Mouse (Mus musculus): ENCODE data around the gene Camta2. TPM values are rescaled to one million over a fixed set of nuclear protein-coding genes. Genes with fewer than 3 reads are reported as not detected.
A peak's percentile ranks its signal among the peaks of the same experiment; 100 is the strongest.

The Camta2 gene
- total and polyA plus RNA-seq, 2 experiments = 2.3 to 16.9 TPM

DNA sequence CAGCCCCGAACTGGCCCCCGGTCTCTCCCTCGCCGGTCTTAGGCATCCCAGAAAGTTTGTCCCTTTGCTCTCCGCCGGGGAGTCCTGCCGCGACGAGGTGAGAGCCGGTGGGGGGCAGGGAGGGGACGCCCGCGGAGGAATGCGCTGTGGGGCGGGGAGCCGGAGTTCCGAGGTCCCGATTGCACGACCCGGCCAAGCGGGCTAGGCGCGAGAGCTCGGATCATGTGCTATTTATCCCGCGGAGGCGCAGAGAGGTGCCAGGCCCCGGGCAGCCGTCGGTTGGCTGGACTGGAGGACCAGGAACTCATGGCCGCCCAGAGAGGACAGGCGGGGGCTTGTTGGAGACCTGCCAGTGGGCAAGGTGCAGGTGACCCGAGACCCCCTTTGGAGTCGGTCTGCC, 12.7 kb upstream of the Camta2 start:
- H3K4me1 ChIP-seq (ENCODE audit: control insufficient read depth, insufficient read depth, low read length) = peaks cover 16% of the 10 kb centered on the region
- peak overlapping the region; percentile 96 for H3K9ac ChIP-seq (ENCODE audit: low read depth, low read length)
- H3K27me3 ChIP-seq (ENCODE audit: control insufficient read depth, insufficient read depth, low read length) = no peaks in the 10 kb centered on the region
- H3K27ac ChIP-seq (replicated peaks; ENCODE audit: insufficient read depth, low read depth, low read length) = peak overlapping the region; percentile 98
- H3K4me3 ChIP-seq (ENCODE audit: insufficient read depth, low read depth, low read length) = peak overlapping the region; percentile 85
- peaks cover 17% of the 10 kb centered on the region for H3K79me2 ChIP-seq (ENCODE audit: control insufficient read depth, insufficient read depth, low read length)
- no peak for TF ChIP-seq CTCF (IDR thresholded peaks at IDR 0.05; ENCODE audit: low read depth, low read length)
- TF ChIP-seq POLR2A (IDR thresholded peaks at IDR 0.05; ENCODE audit: extremely low read depth, insufficient read depth, low read length) = peak; percentile 49; the same call in 1 of the 2 replicates
- peaks cover 14% of the 10 kb centered on the region for H3K36me3 ChIP-seq (ENCODE audit: control insufficient read depth, insufficient read depth, low read length)
- peak; percentile 67 for DNase-seq (ENCODE audit: extremely low read depth, low read depth, low spot score)
- under 1% methylated on average over 34 of the region's 34 CpGs for WGBS

DNA sequence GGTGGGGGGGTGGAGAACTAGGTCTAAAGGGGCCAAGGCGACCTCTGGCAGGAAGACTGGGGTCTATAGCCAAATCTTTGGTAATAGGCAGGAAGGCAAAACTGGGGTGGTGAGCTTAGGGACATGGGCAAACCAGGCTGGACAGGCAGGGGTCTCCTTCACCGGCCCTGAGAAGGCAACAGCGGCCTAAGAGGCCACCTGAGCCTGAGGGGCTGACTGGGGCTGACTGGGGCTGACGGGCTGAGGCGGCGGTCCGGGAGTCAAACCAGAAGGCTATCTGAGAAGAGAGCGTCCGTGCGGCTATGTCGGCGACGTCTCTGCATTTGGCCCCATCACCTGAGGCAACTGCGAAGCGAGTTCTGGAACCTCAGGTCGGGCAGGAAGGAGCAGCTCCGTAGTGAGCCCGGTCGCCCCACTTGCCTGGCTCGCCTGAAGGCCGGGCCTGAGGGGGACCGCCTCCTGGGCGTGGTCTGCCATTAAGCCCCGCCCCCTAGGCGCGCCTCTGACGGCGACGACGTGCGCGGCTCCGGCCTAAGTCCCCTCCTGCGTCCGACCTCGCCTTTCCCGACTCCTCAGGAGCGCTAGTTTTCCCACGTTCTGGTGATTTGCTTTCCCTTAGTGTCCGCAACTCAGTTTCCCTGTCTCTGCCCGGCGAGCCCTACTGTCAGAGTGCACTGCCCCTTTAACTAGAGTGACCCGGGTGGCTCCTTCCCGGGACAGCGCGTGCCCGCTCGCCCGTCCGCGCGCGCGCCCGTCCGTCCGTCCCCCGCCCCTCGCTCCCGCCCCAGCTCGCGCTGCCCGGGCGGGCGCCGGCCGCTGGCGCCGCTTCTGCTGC, 12.0 kb upstream of the Camta2 start, which contains the start of the genes Inca1 and Kif1c:
Inca1 (minus strand) TSS at position 434 of the 835 bp plus-strand sequence.
Kif1c (plus strand) TSS at position 827 of the 835 bp plus-strand sequence.
- TF ChIP-seq CTCF (IDR thresholded peaks at IDR 0.05; ENCODE audit: low read depth, low read length) (no peak), POLR2A (IDR thresholded peaks at IDR 0.05; ENCODE audit: extremely low read depth, insufficient read depth, low read length) (peak; percentile 96)
- under 1% methylated on average over 69 of the region's 69 CpGs for WGBS
- Histone ChIP-seq H3K27me3 (ENCODE audit: control insufficient read depth, insufficient read depth, low read length) (no peaks in the 10 kb centered on the region), H3K36me3 (ENCODE audit: control insufficient read depth, insufficient read depth, low read length) (peaks cover 10% of the 10 kb centered on the region), H3K27ac (replicated peaks; ENCODE audit: insufficient read depth, low read depth, low read length) (peak within 1 kb of the TSS; percentile 98), H3K4me3 (ENCODE audit: insufficient read depth, low read depth, low read length) (peak within 1 kb of the TSS; percentile 85), H3K9ac (ENCODE audit: low read depth, low read length) (peak within 1 kb of the TSS; percentile 96), H3K4me1 (ENCODE audit: control insufficient read depth, insufficient read depth, low read length) (peaks cover 16% of the 10 kb centered on the region), H3K79me2 (ENCODE audit: control insufficient read depth, insufficient read depth, low read length) (peaks cover 17% of the 10 kb centered on the region)
- peak; percentile 84 for DNase-seq (ENCODE audit: extremely low read depth, low read depth, low spot score)

DNA sequence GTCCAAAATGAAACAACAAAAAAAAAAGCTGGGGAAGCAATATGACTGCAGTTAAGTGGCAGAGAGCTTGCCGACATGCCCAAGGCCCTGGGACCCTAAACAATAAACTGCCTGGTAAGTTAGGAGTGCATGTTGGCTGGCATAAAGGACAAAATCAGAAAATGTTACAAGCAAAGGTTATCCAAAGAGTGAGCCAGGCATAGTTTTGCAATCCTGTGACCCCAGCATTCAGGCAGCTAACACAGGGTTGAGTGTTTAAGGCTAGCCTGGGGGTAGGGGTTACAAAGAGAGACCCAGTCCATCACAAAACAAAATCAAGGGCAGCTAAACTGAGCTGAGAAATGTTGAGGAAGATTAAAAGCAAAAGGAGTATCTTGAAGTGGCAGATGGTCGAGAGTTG, 11.1 kb upstream of the Camta2 start:
- Histone ChIP-seq H3K9ac (ENCODE audit: low read depth, low read length) (peak overlapping the region; percentile 71), H3K79me2 (ENCODE audit: control insufficient read depth, insufficient read depth, low read length) (peaks cover 17% of the 10 kb centered on the region), H3K27me3 (ENCODE audit: control insufficient read depth, insufficient read depth, low read length) (no peaks in the 10 kb centered on the region), H3K27ac (replicated peaks; ENCODE audit: insufficient read depth, low read depth, low read length) (peak overlapping the region; percentile 77), H3K4me1 (ENCODE audit: control insufficient read depth, insufficient read depth, low read length) (peaks cover 16% of the 10 kb centered on the region), H3K4me3 (ENCODE audit: insufficient read depth, low read depth, low read length) (peak overlapping the region; percentile 36), H3K36me3 (ENCODE audit: control insufficient read depth, insufficient read depth, low read length) (peaks cover 4% of the 10 kb centered on the region)
- DNase-seq (ENCODE audit: extremely low read depth, low read depth, low spot score) = peak; percentile 90
- WGBS = 25% methylated on average over 2 of the region's 2 CpGs
- no peak for TF ChIP-seq POLR2A (IDR thresholded peaks at IDR 0.05; ENCODE audit: extremely low read depth, insufficient read depth, low read length)
- TF ChIP-seq CTCF (IDR thresholded peaks at IDR 0.05; ENCODE audit: low read depth, low read length) = no peak

- Histone ChIP-seq H3K4me1 (ENCODE audit: control insufficient read depth, insufficient read depth, low read length) (peaks cover 5% of the 10 kb centered on the region), H3K27me3 (ENCODE audit: control insufficient read depth, insufficient read depth, low read length) (no peaks in the 10 kb centered on the region), H3K4me3 (ENCODE audit: insufficient read depth, low read depth, low read length) (no peak overlapping the region), H3K36me3 (ENCODE audit: control insufficient read depth, insufficient read depth, low read length) (no peaks in the 10 kb centered on the region), H3K27ac (replicated peaks; ENCODE audit: insufficient read depth, low read depth, low read length) (no peak overlapping the region), H3K9ac (ENCODE audit: low read depth, low read length) (no peak overlapping the region), H3K79me2 (ENCODE audit: control insufficient read depth, insufficient read depth, low read length) (peaks cover 15% of the 10 kb centered on the region)
- TF ChIP-seq CTCF (IDR thresholded peaks at IDR 0.05; ENCODE audit: low read depth, low read length) (no peak), POLR2A (IDR thresholded peaks at IDR 0.05; ENCODE audit: extremely low read depth, insufficient read depth, low read length) (no peak)
- WGBS = 76% methylated on average over 3 of the region's 3 CpGs
- no peak for DNase-seq (ENCODE audit: extremely low read depth, low read depth, low spot score)
Observed at GRCm38 (mm10) chr11:70697376-70697775, 9.5 kb upstream of the Camta2 start.

DNA sequence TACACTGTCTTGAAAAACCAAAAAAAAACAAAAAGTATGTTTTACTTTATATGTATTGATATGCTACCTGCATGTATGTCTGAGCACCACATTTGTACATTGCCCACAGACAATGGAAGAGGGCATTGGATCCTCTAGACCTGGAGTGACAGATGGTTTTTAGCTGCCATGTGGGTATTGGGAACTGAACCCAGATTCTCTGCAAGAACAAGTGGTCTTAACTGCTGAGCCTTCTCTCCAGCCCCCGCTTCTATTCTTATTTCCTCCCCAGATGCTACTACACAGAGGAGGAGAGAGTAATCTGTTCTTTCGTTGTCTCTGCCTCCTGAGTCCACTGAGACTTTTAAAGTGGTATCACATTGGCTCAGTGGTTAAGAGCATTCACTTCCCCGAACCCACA, 5.6 kb upstream of the Camta2 start:
- no peak for DNase-seq (ENCODE audit: extremely low read depth, low read depth, low spot score)
- H3K36me3 ChIP-seq (ENCODE audit: control insufficient read depth, insufficient read depth, low read length) = no peaks in the 10 kb centered on the region
- TF ChIP-seq POLR2A (IDR thresholded peaks at IDR 0.05; ENCODE audit: extremely low read depth, insufficient read depth, low read length) (no peak), CTCF (IDR thresholded peaks at IDR 0.05; ENCODE audit: low read depth, low read length) (no peak)
- no peaks in the 10 kb centered on the region for H3K27me3 ChIP-seq (ENCODE audit: control insufficient read depth, insufficient read depth, low read length)
- H3K4me1 ChIP-seq (ENCODE audit: control insufficient read depth, insufficient read depth, low read length) = 0 out of 2 replicates have a peak, but pooled peaks cover 2% of the 10 kb centered on the region
- no peak overlapping the region for H3K4me3 ChIP-seq (ENCODE audit: insufficient read depth, low read depth, low read length)
- H3K79me2 ChIP-seq (ENCODE audit: control insufficient read depth, insufficient read depth, low read length) = no peaks in the 10 kb centered on the region
- H3K9ac ChIP-seq (ENCODE audit: low read depth, low read length) = no peak overlapping the region
- WGBS = 83% methylated on average over 3 of the region's 3 CpGs
- no peak overlapping the region for H3K27ac ChIP-seq (replicated peaks; ENCODE audit: insufficient read depth, low read depth, low read length)

- H3K79me2 ChIP-seq (ENCODE audit: control insufficient read depth, insufficient read depth, low read length) = no peaks in the 10 kb centered on the region
- no peak for DNase-seq (ENCODE audit: extremely low read depth, low read depth, low spot score)
- H3K4me1 ChIP-seq (ENCODE audit: control insufficient read depth, insufficient read depth, low read length) = 0 out of 2 replicates have a peak, but pooled peaks cover 5% of the 10 kb centered on the region
- H3K9ac ChIP-seq (ENCODE audit: low read depth, low read length) = no peak overlapping the region
- H3K27me3 ChIP-seq (ENCODE audit: control insufficient read depth, insufficient read depth, low read length) = no peaks in the 10 kb centered on the region
- TF ChIP-seq POLR2A (IDR thresholded peaks at IDR 0.05; ENCODE audit: extremely low read depth, insufficient read depth, low read length) (no peak), CTCF (IDR thresholded peaks at IDR 0.05; ENCODE audit: low read depth, low read length) (no peak)
- H3K4me3 ChIP-seq (ENCODE audit: insufficient read depth, low read depth, low read length) = no peak overlapping the region
- H3K27ac ChIP-seq (replicated peaks; ENCODE audit: insufficient read depth, low read depth, low read length) = no peak overlapping the region
- peaks cover 2% of the 10 kb centered on the region; the same call in 1 of the 2 replicates for H3K36me3 ChIP-seq (ENCODE audit: control insufficient read depth, insufficient read depth, low read length)
- 82% methylated on average over 4 of the region's 4 CpGs for WGBS
Observed at GRCm38 (mm10) chr11:70689578-70689977, 1.7 kb upstream of the Camta2 start.
